Mouse (Mus musculus) kidney, adult 18-20 months (tissue): Measurements from ENCODE around the gene 9230104L09Rik.
A peak's percentile ranks its signal among the peaks of the same experiment; 100 is the strongest.

Experiments used
- DNase-seq: peaks from one replicate; pipeline ENCODE4 v3.0.0; 2021

9230104L09Rik gene

DNA sequence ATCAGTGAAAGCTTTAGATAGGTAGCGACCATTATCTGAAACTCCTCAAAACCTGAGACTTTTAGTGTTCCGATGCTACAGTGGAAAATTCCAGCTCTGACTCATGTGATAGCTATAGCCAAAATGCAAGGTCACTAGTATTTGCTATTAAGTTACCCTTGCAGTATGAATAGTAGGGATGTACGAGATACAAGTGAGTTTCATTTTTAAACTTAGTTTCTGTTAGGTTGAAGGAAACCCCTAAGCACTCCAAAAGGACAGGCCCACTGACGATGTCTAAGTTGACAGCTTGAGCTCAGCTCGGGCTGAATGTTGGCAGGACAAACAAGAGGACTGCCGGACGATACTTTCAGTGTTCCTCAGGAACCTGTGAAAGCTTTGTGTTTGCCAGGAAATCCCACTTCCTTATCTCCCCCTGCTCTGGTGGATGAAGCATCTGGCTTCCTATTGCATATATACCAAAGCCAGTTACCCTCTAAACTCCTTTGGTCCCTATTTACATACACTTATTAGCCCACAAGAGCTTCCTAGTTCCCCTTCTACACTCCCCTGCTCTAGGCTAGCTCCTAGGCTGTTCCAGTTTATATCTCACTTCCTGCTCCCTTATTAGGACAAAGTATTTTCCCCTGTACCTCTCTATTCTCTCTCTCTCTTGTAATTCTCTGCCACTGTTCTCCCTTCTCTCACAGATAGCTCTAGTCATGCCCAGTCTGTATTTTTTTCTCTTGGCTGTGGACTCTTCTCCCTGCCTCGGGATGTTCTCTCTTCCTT, 8.0 kb downstream of the 9230104L09Rik start:
- DNase-seq, result no peak

GRCm38 (mm10) chr2:148851116-148851906, 13.5 kb downstream of the 9230104L09Rik start:
- peak; percentile 90 for DNase-seq

- DNase-seq, result no peak
These were observed 25.6 kb downstream of the 9230104L09Rik start for GRCm38 (mm10) chr2:148839224-148839623.

- no peak for DNase-seq
These were observed 26.6 kb downstream of the 9230104L09Rik start for GRCm38 (mm10) chr2:148838075-148838777.

DNA sequence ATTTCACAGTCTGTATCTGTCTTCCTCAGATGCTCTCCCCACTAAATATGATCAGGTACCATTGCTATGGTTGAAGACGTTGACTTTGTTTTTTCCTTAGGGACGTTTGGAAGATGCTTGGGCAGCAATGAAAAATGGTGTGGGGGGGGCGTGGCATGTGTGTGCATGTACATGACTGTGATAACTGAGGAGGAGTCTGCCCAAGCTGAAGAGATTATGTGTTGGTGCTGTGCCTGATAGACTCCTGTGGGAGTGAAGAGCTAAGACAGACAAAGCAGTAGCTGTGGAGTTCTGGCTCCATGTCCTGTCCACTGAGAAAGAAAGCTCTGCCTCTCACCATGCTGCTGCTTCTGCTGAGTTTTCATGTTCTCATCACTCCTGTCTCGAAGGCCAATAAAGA, 29.9 kb downstream of the 9230104L09Rik start, which contains the start of gene Cst9:
Gene Cst9 (plus strand): TSS at position 236 of the 400 bp plus-strand sequence.
- no peak for DNase-seq

GRCm38 (mm10) chr2:148825986-148826385, 38.9 kb downstream of the 9230104L09Rik start:
- no peak for DNase-seq

DNA sequence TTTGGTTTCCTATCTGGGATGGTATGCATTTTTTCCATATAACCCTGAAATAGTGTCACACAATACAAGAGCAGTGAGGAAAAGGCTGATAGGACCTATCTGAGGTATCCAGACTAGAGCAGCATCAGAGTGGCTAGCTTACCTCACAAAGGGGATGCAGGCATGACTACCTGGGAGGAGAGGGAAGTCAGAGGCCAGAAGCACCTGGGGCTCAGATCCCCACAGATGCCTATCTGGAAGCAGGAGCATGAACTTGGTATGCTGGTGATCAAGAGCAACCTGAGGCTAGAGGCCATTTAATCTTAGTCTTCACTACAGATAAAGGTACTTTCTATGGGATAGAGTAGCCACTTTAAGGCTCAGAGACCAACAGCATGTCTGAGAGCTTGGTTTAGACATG, 44.9 kb downstream of the 9230104L09Rik start, which contains the start of gene Cst13:
Gene Cst13 (plus strand): TSS at position 173 of the 400 bp plus-strand sequence.
- no peak for DNase-seq

DNA sequence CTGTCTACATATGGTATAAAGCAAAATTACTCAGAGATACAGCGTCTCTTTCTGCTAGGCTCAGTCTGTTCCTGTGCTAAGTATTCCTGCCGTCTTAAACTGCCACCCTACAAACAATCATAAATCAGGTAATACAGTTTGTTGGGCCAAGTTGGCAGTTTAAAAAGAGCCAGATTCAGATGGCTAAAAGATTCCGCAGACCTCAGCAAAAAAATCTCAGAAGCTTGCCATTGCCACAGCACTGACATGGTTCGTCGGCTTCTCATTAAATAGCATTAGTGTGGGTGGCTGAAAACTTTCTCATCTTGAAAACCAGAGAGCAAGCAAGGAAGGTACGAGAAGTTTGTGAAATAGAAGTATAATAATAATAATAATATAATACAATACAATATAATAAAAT, 58.1 kb downstream of the 9230104L09Rik start:
- DNase-seq, result no peak

DNA sequence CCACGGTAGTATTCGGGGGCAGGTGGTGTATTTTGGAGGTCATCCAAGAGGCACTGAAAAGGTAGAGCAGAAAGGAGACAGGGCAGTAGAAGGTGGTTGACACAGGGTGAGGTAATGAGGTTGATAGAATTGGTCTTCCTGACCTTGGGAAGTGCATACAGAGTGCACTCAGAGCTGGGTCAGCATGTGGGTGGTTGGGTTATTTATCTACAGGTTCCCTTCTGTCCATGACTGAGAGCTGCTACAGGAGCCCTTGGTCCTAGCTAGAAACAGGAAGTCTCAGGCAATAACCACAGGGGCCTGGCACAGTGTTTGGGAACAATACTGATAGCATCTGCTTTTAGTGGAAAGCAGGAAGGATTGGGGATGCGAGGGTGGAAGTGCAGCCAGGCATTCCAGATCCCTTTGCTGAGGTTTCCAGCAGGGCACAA, 63.3 kb downstream of the 9230104L09Rik start:
- DNase-seq, result peak; percentile 3

GRCm38 (mm10) chr2:148798485-148798884, 66.4 kb downstream of the 9230104L09Rik start, which contains the start of gene Cst8:
TSS of gene Cst8 (plus strand) at chr2:148798785.
- no peak for DNase-seq
